Mouse (Mus musculus): ENCODE data around the gene Col4a3bp. TPM values are rescaled to one million over a fixed set of nuclear protein-coding genes. Genes with fewer than 3 reads are reported as not detected.

Gene Col4a3bp
- polyA plus RNA-seq, 1 experiment from 2014 or later = 6.8 TPM

GRCm38 (mm10) chr13:96664419-96664974, 122.1 kb downstream of the Col4a3bp start:
- H3K4me2 ChIP-seq (replicated peaks; ENCODE audit: low read depth) = no peak overlapping the region
- TF ChIP-seq CTCF (IDR thresholded peaks at IDR 0.05; ENCODE audit: low read depth) = no peak
- H3K27me3 ChIP-seq (replicated peaks; ENCODE audit: control insufficient read depth, insufficient read depth, low read length) = no peaks in the 10 kb centered on the region
- H3K4me3 ChIP-seq (ENCODE audit: low read depth, low read length) = no peak overlapping the region
- ATAC-seq = no peak
- no peak overlapping the region for H3K27ac ChIP-seq (ENCODE audit: low read depth, low read length)
- 67% methylated on average over 7 of the region's 7 CpGs for whole genome bisulfite sequencing
- H3K9me3 ChIP-seq (ENCODE audit: control insufficient read depth) = no peaks in the 10 kb centered on the region
- no peak overlapping the region for H3K9ac ChIP-seq (ENCODE audit: low read depth, low read length)
- no peaks in the 10 kb centered on the region for H3K4me1 ChIP-seq (replicated peaks; ENCODE audit: control insufficient read depth, insufficient read depth, low read length)
- H3K36me3 ChIP-seq (ENCODE audit: control insufficient read depth, insufficient read depth) = peaks cover 60% of the 10 kb centered on the region

- H3K27ac ChIP-seq (ENCODE audit: low read depth, low read length) = peak overlapping the region; percentile 87; the same call in 1 of the 2 replicates
- peak overlapping the region; percentile 87 for H3K4me2 ChIP-seq (replicated peaks; ENCODE audit: low read depth)
- WGBS = 1% methylated on average over 13 of the region's 13 CpGs
- H3K27me3 ChIP-seq (replicated peaks; ENCODE audit: control insufficient read depth, insufficient read depth, low read length) = no peaks in the 10 kb centered on the region
- peak overlapping the region; percentile 81 for H3K9ac ChIP-seq (ENCODE audit: low read depth, low read length)
- TF ChIP-seq CTCF (IDR thresholded peaks at IDR 0.05; ENCODE audit: low read depth) = no peak
- H3K36me3 ChIP-seq (ENCODE audit: control insufficient read depth, insufficient read depth) = peaks cover 13% of the 10 kb centered on the region
- H3K4me3 ChIP-seq (ENCODE audit: low read depth, low read length) = peak overlapping the region; percentile 92
- ATAC-seq = no peak
- H3K9me3 ChIP-seq (ENCODE audit: control insufficient read depth) = no peaks in the 10 kb centered on the region
- no peaks in the 10 kb centered on the region for H3K4me1 ChIP-seq (replicated peaks; ENCODE audit: control insufficient read depth, insufficient read depth, low read length)
These were observed 127.6 kb downstream of the Col4a3bp start for GRCm38 (mm10) chr13:96670019-96670405.

- peak; percentile 27; the same call in 1 of the 2 replicates for TF ChIP-seq CTCF (IDR thresholded peaks at IDR 0.05; ENCODE audit: low read depth)
- peak; percentile 99 for ATAC-seq
- Histone ChIP-seq H3K27ac (ENCODE audit: low read depth, low read length) (peak within 1 kb of the TSS; percentile 87), H3K4me1 (replicated peaks; ENCODE audit: control insufficient read depth, insufficient read depth, low read length) (no peaks in the 10 kb centered on the region), H3K9me3 (ENCODE audit: control insufficient read depth) (no peaks in the 10 kb centered on the region), H3K27me3 (replicated peaks; ENCODE audit: control insufficient read depth, insufficient read depth, low read length) (no peaks in the 10 kb centered on the region), H3K9ac (ENCODE audit: low read depth, low read length) (peak within 1 kb of the TSS; percentile 81), H3K4me2 (replicated peaks; ENCODE audit: low read depth) (peak within 1 kb of the TSS; percentile 87), H3K4me3 (ENCODE audit: low read depth, low read length) (peak within 1 kb of the TSS; percentile 92), H3K36me3 (ENCODE audit: control insufficient read depth, insufficient read depth) (peaks cover 7% of the 10 kb centered on the region)
- WGBS = under 1% methylated on average over 70 of the region's 70 CpGs
These were observed 128.1 kb downstream of the Col4a3bp start, which contains the start of gene Hmgcr for GRCm38 (mm10) chr13:96670406-96671077. Hmgcr (minus strand) TSS chr13:96670936.

GRCm38 (mm10) chr13:96671078-96671905, 128.9 kb downstream of the Col4a3bp start:
- Histone ChIP-seq H3K27me3 (replicated peaks; ENCODE audit: control insufficient read depth, insufficient read depth, low read length) (no peaks in the 10 kb centered on the region), H3K36me3 (ENCODE audit: control insufficient read depth, insufficient read depth) (no peaks in the 10 kb centered on the region; the same call in 1 of the 2 replicates), H3K4me3 (ENCODE audit: low read depth, low read length) (peak overlapping the region; percentile 92), H3K9ac (ENCODE audit: low read depth, low read length) (peak overlapping the region; percentile 19; the same call in 1 of the 2 replicates), H3K4me2 (replicated peaks; ENCODE audit: low read depth) (peak overlapping the region; percentile 87), H3K9me3 (ENCODE audit: control insufficient read depth) (no peaks in the 10 kb centered on the region), H3K27ac (ENCODE audit: low read depth, low read length) (0 out of 2 replicates have a peak overlapping the region, but pooled peaks have one; percentile 36), H3K4me1 (replicated peaks; ENCODE audit: control insufficient read depth, insufficient read depth, low read length) (no peaks in the 10 kb centered on the region)
- ATAC-seq = no peak
- TF ChIP-seq CTCF (IDR thresholded peaks at IDR 0.05; ENCODE audit: low read depth) = peak; percentile 16; the same call in 1 of the 2 replicates
- WGBS = 11% methylated on average over 31 of the region's 31 CpGs

- H3K4me3 ChIP-seq (ENCODE audit: low read depth, low read length) = no peak overlapping the region
- H3K27me3 ChIP-seq (replicated peaks; ENCODE audit: control insufficient read depth, insufficient read depth, low read length) = no peaks in the 10 kb centered on the region
- H3K9me3 ChIP-seq (ENCODE audit: control insufficient read depth) = no peaks in the 10 kb centered on the region
- H3K9ac ChIP-seq (ENCODE audit: low read depth, low read length) = no peak overlapping the region
- no peak overlapping the region for H3K4me2 ChIP-seq (replicated peaks; ENCODE audit: low read depth)
- no peak for ATAC-seq
- WGBS = 86% methylated on average over 5 of the region's 5 CpGs
- TF ChIP-seq CTCF (IDR thresholded peaks at IDR 0.05; ENCODE audit: low read depth) = no peak
- H3K4me1 ChIP-seq (replicated peaks; ENCODE audit: control insufficient read depth, insufficient read depth, low read length) = no peaks in the 10 kb centered on the region
- no peaks in the 10 kb centered on the region for H3K36me3 ChIP-seq (ENCODE audit: control insufficient read depth, insufficient read depth)
- no peak overlapping the region for H3K27ac ChIP-seq (ENCODE audit: low read depth, low read length)
These were observed 129.5 kb downstream of the Col4a3bp start for GRCm38 (mm10) chr13:96671906-96672234.

- H3K9me3 ChIP-seq (ENCODE audit: control insufficient read depth) = no peaks in the 10 kb centered on the region
- no peak overlapping the region for H3K4me3 ChIP-seq (ENCODE audit: low read depth, low read length)
- no peak for TF ChIP-seq CTCF (IDR thresholded peaks at IDR 0.05; ENCODE audit: low read depth)
- H3K27ac ChIP-seq (ENCODE audit: low read depth, low read length) = no peak overlapping the region
- no peak for ATAC-seq
- H3K9ac ChIP-seq (ENCODE audit: low read depth, low read length) = no peak overlapping the region
- no peaks in the 10 kb centered on the region for H3K4me1 ChIP-seq (replicated peaks; ENCODE audit: control insufficient read depth, insufficient read depth, low read length)
- H3K4me2 ChIP-seq (replicated peaks; ENCODE audit: low read depth) = no peak overlapping the region
- no peaks in the 10 kb centered on the region for H3K27me3 ChIP-seq (replicated peaks; ENCODE audit: control insufficient read depth, insufficient read depth, low read length)
- 67% methylated on average over 6 of the region's 6 CpGs for WGBS
- no peaks in the 10 kb centered on the region for H3K36me3 ChIP-seq (ENCODE audit: control insufficient read depth, insufficient read depth)
These were observed 129.9 kb downstream of the Col4a3bp start for GRCm38 (mm10) chr13:96672276-96672675.
